8 mouse cellular contexts compared by ENCODE assay signal in genomic region chr10:88356114-88356982, GRCm38 (mm10). TPM values are rescaled to one million over a fixed set of nuclear protein-coding genes. Genes with fewer than 3 reads are reported as not detected.
DNase-seq lines count a peak whose midpoint lies in the region; ATAC-seq and TF ChIP-seq lines count a peak whose summit lies in the region.

No protein-coding gene starts in this region.

- H3K36me3 ChIP-seq in heart, embryonic 14.5 days (ENCODE audit: control insufficient read depth, insufficient read depth, low read length), result no peaks in the 10 kb centered on the region
- H3K36me3 ChIP-seq in G1E (replicated peaks), result no peaks in the 10 kb centered on the region
- H3K36me3 ChIP-seq in hindbrain, embryonic 10.5 days, result no peaks in the 10 kb centered on the region
- H3K36me3 ChIP-seq in midbrain, embryonic 10.5 days, result no peaks in the 10 kb centered on the region

- peaks cover 3% of the 10 kb centered on the region; the same call in 1 of the 2 replicates for H3K27me3 ChIP-seq in heart, embryonic 14.5 days (ENCODE audit: control insufficient read depth, insufficient read depth, low read length)
- H3K27me3 ChIP-seq in G1E (ENCODE audit: insufficient read depth, low read length), result peaks cover 12% of the 10 kb centered on the region; the same call in 1 of the 2 replicates
- H3K27me3 ChIP-seq in hindbrain, embryonic 10.5 days (ENCODE audit: insufficient read depth, poor library complexity, severe bottlenecking), result peaks cover 38% of the 10 kb centered on the region
- H3K27me3 ChIP-seq in midbrain, embryonic 10.5 days (ENCODE audit: low read depth, poor library complexity, severe bottlenecking), result peaks cover 42% of the 10 kb centered on the region

- H3K4me2 ChIP-seq in heart, embryonic 14.5 days (ENCODE audit: low read length), result peak overlapping the region; percentile 89

- 8% methylated on average over 21 of the region's 21 CpGs for WGBS in heart, embryonic 14.5 days
- WGBS in hindbrain, embryonic 10.5 days, result 9% methylated on average over 21 of the region's 21 CpGs
- WGBS in midbrain, embryonic 10.5 days, result 8% methylated on average over 21 of the region's 21 CpGs

- H3K9ac ChIP-seq in heart, embryonic 14.5 days (ENCODE audit: low read length), result peak overlapping the region; percentile 75

- intact Hi-C loops in heart, postnatal 10 days (cut with DNase I), result no loop called here

- DNase-seq in heart, postnatal 10 days, result no peak
- no peak for DNase-seq in G1E (ENCODE audit: low spot score)
- no peak for DNase-seq in hindbrain, embryonic 10.5 days (ENCODE audit: low spot score)
- DNase-seq in midbrain, embryonic 10.5 days (ENCODE audit: low spot score), result no peak
- DNase-seq in urinary bladder, postnatal 10 days (ENCODE audit: low spot score), result no peak
- DNase-seq in adrenal gland, postnatal 4 days (ENCODE audit: low spot score in 2 of 2), result no peak
- DNase-seq in thymus, postnatal 10 days (ENCODE audit: low spot score in 2 of 2), result no peak

- no peak for TF ChIP-seq CTCF in G1E (IDR thresholded peaks at IDR 0.05; ENCODE audit: low read depth, low read length)

- H3K27ac ChIP-seq in heart, embryonic 14.5 days (replicated peaks in 1 of 2; ENCODE audit: control insufficient read depth in 1 of 2, insufficient read depth in 1 of 2, low read depth in 2 of 2, low read length in 2 of 2), result no peak overlapping the region
- H3K27ac ChIP-seq in hindbrain, embryonic 10.5 days, result peak overlapping the region; percentile 81
- H3K27ac ChIP-seq in midbrain, embryonic 10.5 days (replicated peaks), result peak overlapping the region; percentile 78

- H3K4me1 ChIP-seq in heart, embryonic 14.5 days (ENCODE audit: control insufficient read depth in 2 of 2, insufficient read depth in 2 of 2, low read length in 2 of 2), result peaks cover 3% of the 10 kb centered on the region in 2 experiments; a peak in 1 of 4 replicates
- H3K4me1 ChIP-seq in G1E (ENCODE audit: insufficient read depth, low read depth, low read length), result peaks cover 3% of the 10 kb centered on the region
- peaks cover 10% of the 10 kb centered on the region for H3K4me1 ChIP-seq in hindbrain, embryonic 10.5 days (replicated peaks)
- H3K4me1 ChIP-seq in midbrain, embryonic 10.5 days, result peaks cover 11% of the 10 kb centered on the region

- H3K4me3 ChIP-seq in heart, embryonic 14.5 days (ENCODE audit: control insufficient read depth in 1 of 2, insufficient read depth in 1 of 2, low read depth in 1 of 2, low read length in 2 of 2), result peak overlapping the region; percentile 68 to 78
- H3K4me3 ChIP-seq in G1E (ENCODE audit: low read depth, low read length), result peak overlapping the region; percentile 52; the same call in 1 of the 2 replicates
- H3K4me3 ChIP-seq in hindbrain, embryonic 10.5 days, result peak overlapping the region; percentile 66
- peak overlapping the region; percentile 63 for H3K4me3 ChIP-seq in midbrain, embryonic 10.5 days

- no peak for ATAC-seq in heart, embryonic 14.5 days (ENCODE audit: insufficient number of reproducible peaks, insufficient read depth, low FRiP score, low read depth)
- no peak for ATAC-seq in G1E (ENCODE audit: extremely low read depth, insufficient number of reproducible peaks, low FRiP score, poor library complexity, severe bottlenecking)

- no peaks in the 10 kb centered on the region for H3K9me3 ChIP-seq in heart, embryonic 14.5 days (ENCODE audit: control insufficient read depth, low read length)
- H3K9me3 ChIP-seq in G1E (replicated peaks), result peaks cover 3% of the 10 kb centered on the region; the same call in 1 of the 2 replicates
- no peaks in the 10 kb centered on the region for H3K9me3 ChIP-seq in hindbrain, embryonic 10.5 days
- no peaks in the 10 kb centered on the region for H3K9me3 ChIP-seq in midbrain, embryonic 10.5 days (replicated peaks)

RNA-seq across cellular contexts. Expression of gene Dram1, which starts 22.5 kb away (rescaled TPM):
- polyA plus RNA-seq in heart, embryonic 14.5 days (2014; fragmentation: Nextera tagmentation; extraction: Ambion mirVana), result 0.74 and 1.6 TPM in 2 replicates
- 1 to 10 TPM; 3.0 to 4.2 TPM for total RNA-seq in heart, postnatal 10 days (2021)
- total RNA-seq in G1E (2014; fragmentation: Nextera tagmentation) (not detected in 2 replicates), G1E (2017) (0.11 TPM in 1 of 2 replicates, not detected in the other)
- polyA plus RNA-seq in G1E (2012), result not detected in 2 replicates
- polyA plus RNA-seq in hindbrain, embryonic 10.5 days (2016; fragmentation: Nextera tagmentation; extraction: Ambion mirVana), result 0.16 and 0.35 TPM in 2 replicates
- polyA plus RNA-seq in midbrain, embryonic 10.5 days (2016; fragmentation: Nextera tagmentation; extraction: Ambion mirVana), result 0.28 and 0.43 TPM in 2 replicates
- 1 to 10 TPM; 4.4 to 4.5 TPM for total RNA-seq in adrenal gland, postnatal 4 days (2021)

RNA-seq across cellular contexts. Expression of gene Gnptab, which starts 22.6 kb away (rescaled TPM):
- polyA plus RNA-seq in heart, embryonic 14.5 days (2014; fragmentation: Nextera tagmentation; extraction: Ambion mirVana), result 8.7 and 9.4 TPM in 2 replicates
- 10 to 100 TPM; 33.1 to 36.8 TPM for total RNA-seq in heart, postnatal 10 days (2021)
- 50.8 and 63.6 TPM in 2 replicates for total RNA-seq in G1E (2014; fragmentation: Nextera tagmentation)
- 34.3 and 41.0 TPM in 2 replicates for total RNA-seq in G1E (2017)
- polyA plus RNA-seq in G1E (2012), result 2.4 and 2.7 TPM in 2 replicates
- 8.7 and 9.5 TPM in 2 replicates for polyA plus RNA-seq in hindbrain, embryonic 10.5 days (2016; fragmentation: Nextera tagmentation; extraction: Ambion mirVana)
- 6.7 and 7.9 TPM in 2 replicates for polyA plus RNA-seq in midbrain, embryonic 10.5 days (2016; fragmentation: Nextera tagmentation; extraction: Ambion mirVana)
- total RNA-seq in adrenal gland, postnatal 4 days (2021), result 10 to 100 TPM; 34.2 to 37.8 TPM

Comparison
In these comparisons a context has a peak if more than half of its experiments do, and no peak if none do; other contexts are left out.
1. H3K27ac ChIP-seq: peak in hindbrain, embryonic 10.5 days (single experiment) and midbrain, embryonic 10.5 days (single experiment); none in heart, embryonic 14.5 days (0 of 2).
2. Peak in every context shown above with its lines, with median percentiles within 50 percentile points of each other: H3K4me3 ChIP-seq.